15 mouse cellular contexts compared by ENCODE assay signal in genomic region chr17:49767717-49768370, GRCm38 (mm10).
DNase-seq lines count a peak whose midpoint lies in the region; ATAC-seq and TF ChIP-seq lines count a peak whose summit lies in the region.
"Had no signal": no experiment of that assay in that cellular context is flagged by ENCODE, and none has a peak within 500 bp of the region (broad histone marks: within the 10 kb centered on the region; RNA-seq: fewer than 3 reads in every experiment).

No protein-coding gene starts in this region.

- ATAC-seq in neural tube, embryonic 11.5 days (ENCODE audit: insufficient read depth, low FRiP score, low TSS enrichment), result peak; percentile 31; the same call in 1 of the 2 replicates
- peak; percentile 40 for ATAC-seq in forebrain, postnatal 0 days
- ATAC-seq in midbrain, postnatal 0 days (ENCODE audit: low FRiP score), result no peak
- ATAC-seq: liver, embryonic 12.5 days had no signal

- H3K4me2 ChIP-seq in neural tube, embryonic 11.5 days (ENCODE audit: low read depth), result no peak overlapping the region
- peak overlapping the region; percentile 19; the same call in 1 of the 2 replicates for H3K4me2 ChIP-seq in forebrain, postnatal 0 days (ENCODE audit: low read depth)
- no peak overlapping the region for H3K4me2 ChIP-seq in midbrain, postnatal 0 days (ENCODE audit: low read depth, low read length, poor library complexity, severe bottlenecking)
- H3K4me2 ChIP-seq: liver, embryonic 12.5 days; lung, embryonic 15.5 days; stomach, embryonic 15.5 days had no signal

- H3K36me3 ChIP-seq in neural tube, embryonic 11.5 days (ENCODE audit: control insufficient read depth, insufficient read depth, low read length), result no peaks in the 10 kb centered on the region
- no peaks in the 10 kb centered on the region for H3K36me3 ChIP-seq in forebrain, postnatal 0 days (ENCODE audit: insufficient read depth)
- H3K36me3 ChIP-seq in midbrain, postnatal 0 days (ENCODE audit: insufficient read depth, low read length), result no peaks in the 10 kb centered on the region
- H3K36me3 ChIP-seq: liver, embryonic 12.5 days; lung, embryonic 15.5 days; stomach, embryonic 15.5 days had no signal

- WGBS in neural tube, embryonic 11.5 days, result 38% methylated on average over 10 of the region's 10 CpGs
- 5% methylated on average over 10 of the region's 10 CpGs for WGBS in forebrain, postnatal 0 days
- 25% methylated on average over 10 of the region's 10 CpGs for WGBS in midbrain, postnatal 0 days

- no peaks in the 10 kb centered on the region for H3K27me3 ChIP-seq in neural tube, embryonic 11.5 days (ENCODE audit: control insufficient read depth, insufficient read depth, low read length)
- no peaks in the 10 kb centered on the region for H3K27me3 ChIP-seq in forebrain, postnatal 0 days (ENCODE audit: insufficient read depth, low read length)
- no peaks in the 10 kb centered on the region for H3K27me3 ChIP-seq in midbrain, postnatal 0 days (ENCODE audit: insufficient read depth, low read length)
- H3K27me3 ChIP-seq: liver, embryonic 12.5 days; lung, embryonic 15.5 days; stomach, embryonic 15.5 days had no signal

- no peak overlapping the region for H3K4me3 ChIP-seq in neural tube, embryonic 11.5 days (ENCODE audit: low read depth, low read length)
- H3K4me3 ChIP-seq in forebrain, postnatal 0 days (ENCODE audit: low read depth, low read length), result no peak overlapping the region
- H3K4me3 ChIP-seq in midbrain, postnatal 0 days (ENCODE audit: low read depth, low read length), result no peak overlapping the region
- H3K4me3 ChIP-seq: liver, embryonic 12.5 days; lung, embryonic 15.5 days; stomach, embryonic 15.5 days had no signal

- H3K9me3 ChIP-seq in neural tube, embryonic 11.5 days (ENCODE audit: control insufficient read depth, low read length), result no peaks in the 10 kb centered on the region
- H3K9me3 ChIP-seq in forebrain, postnatal 0 days (ENCODE audit: low read length), result no peaks in the 10 kb centered on the region
- H3K9me3 ChIP-seq in midbrain, postnatal 0 days (ENCODE audit: low read length), result no peaks in the 10 kb centered on the region
- H3K9me3 ChIP-seq: liver, embryonic 12.5 days; lung, embryonic 15.5 days; stomach, embryonic 15.5 days had no signal

- TF ChIP-seq CTCF in forebrain, postnatal 0 days (IDR thresholded peaks at IDR 0.05; ENCODE audit: low read depth), result no peak
- no peak for TF ChIP-seq CTCF in midbrain, postnatal 0 days (IDR thresholded peaks at IDR 0.05)

- H3K9ac ChIP-seq in neural tube, embryonic 11.5 days (ENCODE audit: low read length), result no peak overlapping the region
- H3K9ac ChIP-seq in forebrain, postnatal 0 days, result no peak overlapping the region; the same call in 1 of the 2 replicates
- no peak overlapping the region for H3K9ac ChIP-seq in midbrain, postnatal 0 days (replicated peaks; ENCODE audit: low read length, poor library complexity, severe bottlenecking)
- H3K9ac ChIP-seq: liver, embryonic 12.5 days; lung, embryonic 15.5 days; stomach, embryonic 15.5 days had no signal

- no peak for DNase-seq in neural tube, embryonic 11.5 days (ENCODE audit: low spot score)
- no peak for DNase-seq in neural tube, embryonic 10.5 days (ENCODE audit: extremely low spot score, low spot score)
- no peak for DNase-seq in forebrain, postnatal 0 days
- DNase-seq in midbrain, postnatal 0 days (ENCODE audit: low spot score), result peak; percentile 35
- no peak for DNase-seq in layer of hippocampus, postnatal 14 days (ENCODE audit: low spot score in 2 of 2)
- no peak for DNase-seq in lung, postnatal 14 days
- DNase-seq in layer of hippocampus, adult 8-10 months (ENCODE audit: low spot score in 2 of 2), result no peak
- DNase-seq: cerebellum, postnatal 10 days; heart, adult 11 months; heart, postnatal 4 days; kidney, adult 11 months; thymus, adult 2 months had no signal

- H3K27ac ChIP-seq in neural tube, embryonic 11.5 days (ENCODE audit: low read depth, low read length), result no peak overlapping the region
- no peak overlapping the region for H3K27ac ChIP-seq in forebrain, postnatal 0 days (ENCODE audit: low read depth, low read length)
- no peak overlapping the region for H3K27ac ChIP-seq in midbrain, postnatal 0 days (ENCODE audit: low read depth, low read length)
- H3K27ac ChIP-seq: liver, embryonic 12.5 days; lung, embryonic 15.5 days; stomach, embryonic 15.5 days had no signal

- 0 out of 2 replicates have a peak, but pooled peaks cover 4% of the 10 kb centered on the region for H3K4me1 ChIP-seq in neural tube, embryonic 11.5 days (ENCODE audit: control insufficient read depth, insufficient read depth, low read length)
- no peaks in the 10 kb centered on the region for H3K4me1 ChIP-seq in forebrain, postnatal 0 days (ENCODE audit: insufficient read depth)
- H3K4me1 ChIP-seq in midbrain, postnatal 0 days (ENCODE audit: insufficient read depth, low read length), result no peaks in the 10 kb centered on the region
- H3K4me1 ChIP-seq: liver, embryonic 12.5 days; stomach, embryonic 15.5 days had no signal
